ENCODE assay signal across 31 mouse cellular contexts in the genomic region with DNA sequence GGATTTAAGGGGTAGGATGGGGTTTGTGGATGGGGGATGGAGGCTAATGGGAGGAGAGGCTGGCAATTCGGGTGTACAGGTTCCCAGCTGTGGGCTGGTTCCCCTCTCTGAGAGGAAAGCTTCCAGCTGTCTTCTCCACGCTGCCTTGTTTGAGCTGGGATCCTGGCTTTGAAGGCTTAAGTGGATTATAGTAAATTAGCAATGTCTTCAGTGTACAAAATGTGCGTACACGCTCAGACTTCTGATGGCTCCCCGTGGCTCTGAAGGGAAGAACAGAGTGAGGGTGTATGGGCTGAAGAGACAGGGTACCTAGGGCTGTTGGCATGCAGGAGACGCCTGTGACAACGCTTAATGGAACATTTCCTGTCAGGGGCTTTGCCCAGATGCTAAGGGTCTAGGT.
A peak's percentile ranks its signal among the peaks of the same experiment; 100 is the strongest.
DNase-seq lines count a peak whose midpoint lies in the region; ATAC-seq lines count a peak whose summit lies in the region.
"Had no signal": no experiment of that assay in that cellular context is flagged by ENCODE, and none has a peak within 500 bp of the region (broad histone marks: within the 10 kb centered on the region; RNA-seq: fewer than 3 reads in every experiment).

No protein-coding gene starts in this region.

- peak overlapping the region; percentile 68; the same call in 1 of the 2 replicates for H3K27ac ChIP-seq in forebrain, embryonic 13.5 days
- no peak overlapping the region for H3K27ac ChIP-seq in forebrain, embryonic 10.5 days
- H3K27ac ChIP-seq in midbrain, embryonic 10.5 days (replicated peaks) = peak overlapping the region; percentile 28; the same call in 1 of the 2 replicates
- H3K27ac ChIP-seq in midbrain, embryonic 11.5 days (ENCODE audit: low read depth, low read length) = no peak overlapping the region
- H3K27ac ChIP-seq in forebrain, embryonic 14.5 days (ENCODE audit: low read depth, low read length) = peak overlapping the region; percentile 69; the same call in 1 of the 2 replicates
- H3K27ac ChIP-seq in midbrain, embryonic 16.5 days (ENCODE audit: low read length) = no peak overlapping the region
- H3K27ac ChIP-seq: embryonic facial prominence, embryonic 15.5 days; gastrocnemius, adult 2 months; heart, embryonic 13.5 days; kidney, embryonic 15.5 days; layer of hippocampus, adult 2 months; left cerebral cortex, adult 2 months; limb, embryonic 12.5 days; liver, embryonic 15.5 days; neural tube, embryonic 12.5 days had no signal

- H3K4me1 ChIP-seq in forebrain, embryonic 13.5 days = peaks cover 48% of the 10 kb centered on the region
- peaks cover 41% of the 10 kb centered on the region for H3K4me1 ChIP-seq in forebrain, embryonic 10.5 days
- peaks cover 41% of the 10 kb centered on the region for H3K4me1 ChIP-seq in midbrain, embryonic 10.5 days
- H3K4me1 ChIP-seq in midbrain, embryonic 11.5 days (ENCODE audit: control insufficient read depth, insufficient read depth, low read length) = peaks cover 21% of the 10 kb centered on the region
- peaks cover 22% of the 10 kb centered on the region for H3K4me1 ChIP-seq in forebrain, embryonic 14.5 days (ENCODE audit: control insufficient read depth, insufficient read depth, low read length)
- peaks cover 19% of the 10 kb centered on the region for H3K4me1 ChIP-seq in midbrain, embryonic 16.5 days (ENCODE audit: control insufficient read depth, insufficient read depth, low read length)
- H3K4me1 ChIP-seq: heart, embryonic 13.5 days; liver, embryonic 15.5 days had no signal

- H3K9ac ChIP-seq in forebrain, embryonic 13.5 days = no peak overlapping the region
- H3K9ac ChIP-seq in midbrain, embryonic 11.5 days (ENCODE audit: low read length) = no peak overlapping the region
- no peak overlapping the region for H3K9ac ChIP-seq in forebrain, embryonic 14.5 days (ENCODE audit: low read length)
- H3K9ac ChIP-seq in midbrain, embryonic 16.5 days (ENCODE audit: low read depth, low read length) = no peak overlapping the region
- H3K9ac ChIP-seq: embryonic facial prominence, embryonic 15.5 days; heart, embryonic 13.5 days; hindbrain, embryonic 15.5 days; kidney, embryonic 15.5 days; limb, embryonic 12.5 days; liver, embryonic 15.5 days; lung, embryonic 14.5 days had no signal

- no peak overlapping the region for H3K4me2 ChIP-seq in forebrain, embryonic 13.5 days
- H3K4me2 ChIP-seq in midbrain, embryonic 11.5 days = no peak overlapping the region
- H3K4me2 ChIP-seq in forebrain, embryonic 14.5 days (ENCODE audit: low read length) = no peak overlapping the region
- H3K4me2 ChIP-seq in midbrain, embryonic 16.5 days (ENCODE audit: low read length) = no peak overlapping the region
- H3K4me2 ChIP-seq: embryonic facial prominence, embryonic 15.5 days; heart, embryonic 13.5 days; hindbrain, embryonic 15.5 days; kidney, embryonic 15.5 days; limb, embryonic 12.5 days; liver, embryonic 15.5 days; lung, embryonic 14.5 days; neural tube, embryonic 12.5 days had no signal

- no peak overlapping the region for H3K4me3 ChIP-seq in forebrain, embryonic 13.5 days
- H3K4me3 ChIP-seq in forebrain, embryonic 10.5 days = no peak overlapping the region
- H3K4me3 ChIP-seq in midbrain, embryonic 10.5 days = no peak overlapping the region
- H3K4me3 ChIP-seq in midbrain, embryonic 11.5 days (ENCODE audit: low read depth, low read length) = no peak overlapping the region
- no peak overlapping the region for H3K4me3 ChIP-seq in forebrain, embryonic 14.5 days (ENCODE audit: low read depth, low read length)
- H3K4me3 ChIP-seq in midbrain, embryonic 16.5 days (ENCODE audit: low read depth, low read length) = no peak overlapping the region
- H3K4me3 ChIP-seq: embryonic facial prominence, embryonic 15.5 days; gastrocnemius, adult 2 months; heart, embryonic 13.5 days; hindbrain, embryonic 15.5 days; kidney, embryonic 15.5 days; layer of hippocampus, adult 2 months; left cerebral cortex, adult 2 months; limb, embryonic 12.5 days; liver, embryonic 15.5 days; myocyte; neural tube, embryonic 12.5 days had no signal

- no peak for ATAC-seq in forebrain, embryonic 13.5 days
- ATAC-seq in midbrain, embryonic 11.5 days (ENCODE audit: low FRiP score) = no peak
- no peak for ATAC-seq in forebrain, embryonic 14.5 days
- peak; percentile 16 for ATAC-seq in midbrain, embryonic 16.5 days
- ATAC-seq in erythroblast, adult 5-6 weeks (replicated peaks; ENCODE audit: low FRiP score, poor library complexity, severe bottlenecking) = no peak
- ATAC-seq: activated CD4-positive, CD25-positive, alpha-beta regulatory T cell, adult 4 months; CD4-positive, CD25-positive, alpha-beta regulatory T cell, adult 4 months had no signal

- DNase-seq in forebrain, embryonic 10.5 days (ENCODE audit: extremely low spot score, low spot score) = no peak
- DNase-seq in midbrain, embryonic 10.5 days (ENCODE audit: low spot score) = no peak
- DNase-seq in midbrain, embryonic 11.5 days (ENCODE audit: low spot score, missing footprints) = no peak
- DNase-seq in forebrain, embryonic 14.5 days (ENCODE audit: low spot score) = no peak
- DNase-seq: adrenal gland, adult 8-10 months; cerebellum, adult 9-10 months; cerebellum, postnatal 36 days; embryo, embryonic 11 days; gastrocnemius, adult 2 months; heart, postnatal 14 days; kidney, adult 18-20 months; kidney, postnatal 36 days; lung, embryonic 14.5 days; lung, postnatal 14 days; thymus, adult 2 months; thymus, postnatal 36 days had no signal

- peaks cover 14% of the 10 kb centered on the region for H3K36me3 ChIP-seq in forebrain, embryonic 13.5 days (ENCODE audit: poor library complexity, severe bottlenecking)
- peaks cover 49% of the 10 kb centered on the region for H3K36me3 ChIP-seq in forebrain, embryonic 10.5 days (replicated peaks)
- peaks cover 87% of the 10 kb centered on the region for H3K36me3 ChIP-seq in midbrain, embryonic 10.5 days
- H3K36me3 ChIP-seq in midbrain, embryonic 11.5 days (ENCODE audit: control insufficient read depth, insufficient read depth, low read length) = peaks cover 5% of the 10 kb centered on the region; the same call in 1 of the 2 replicates
- peaks cover 12% of the 10 kb centered on the region for H3K36me3 ChIP-seq in forebrain, embryonic 14.5 days (ENCODE audit: control insufficient read depth, insufficient read depth, low read length)
- no peaks in the 10 kb centered on the region for H3K36me3 ChIP-seq in midbrain, embryonic 16.5 days (ENCODE audit: control insufficient read depth, insufficient read depth, low read length)
- H3K36me3 ChIP-seq: embryonic facial prominence, embryonic 15.5 days; heart, embryonic 13.5 days; hindbrain, embryonic 15.5 days; kidney, embryonic 15.5 days; limb, embryonic 12.5 days; liver, embryonic 15.5 days had no signal

- no peaks in the 10 kb centered on the region for H3K27me3 ChIP-seq in forebrain, embryonic 13.5 days
- H3K27me3 ChIP-seq in forebrain, embryonic 10.5 days (ENCODE audit: poor library complexity, severe bottlenecking) = no peaks in the 10 kb centered on the region
- H3K27me3 ChIP-seq in midbrain, embryonic 10.5 days (ENCODE audit: low read depth, poor library complexity, severe bottlenecking) = no peaks in the 10 kb centered on the region
- no peaks in the 10 kb centered on the region for H3K27me3 ChIP-seq in midbrain, embryonic 11.5 days (ENCODE audit: control insufficient read depth, insufficient read depth, low read length)
- no peaks in the 10 kb centered on the region for H3K27me3 ChIP-seq in forebrain, embryonic 14.5 days (replicated peaks; ENCODE audit: control insufficient read depth, insufficient read depth, low read length)
- no peaks in the 10 kb centered on the region for H3K27me3 ChIP-seq in midbrain, embryonic 16.5 days (ENCODE audit: control insufficient read depth, insufficient read depth, low read depth, low read length)
- H3K27me3 ChIP-seq: hindbrain, embryonic 15.5 days; liver, embryonic 15.5 days; neural tube, embryonic 12.5 days had no signal

- 26% methylated on average over 7 of the region's 7 CpGs for WGBS in forebrain, embryonic 13.5 days
- 55% methylated on average over 7 of the region's 7 CpGs for WGBS in forebrain, embryonic 10.5 days
- 56% methylated on average over 7 of the region's 7 CpGs for WGBS in midbrain, embryonic 10.5 days
- WGBS in midbrain, embryonic 11.5 days = 44% methylated on average over 7 of the region's 7 CpGs
- WGBS in forebrain, embryonic 14.5 days = 17% methylated on average over 7 of the region's 7 CpGs
- 21% methylated on average over 7 of the region's 7 CpGs for WGBS in midbrain, embryonic 16.5 days

- H3K9me3 ChIP-seq in forebrain, embryonic 13.5 days (replicated peaks) = no peaks in the 10 kb centered on the region
- no peaks in the 10 kb centered on the region for H3K9me3 ChIP-seq in forebrain, embryonic 10.5 days
- H3K9me3 ChIP-seq in midbrain, embryonic 10.5 days (replicated peaks) = no peaks in the 10 kb centered on the region
- no peaks in the 10 kb centered on the region for H3K9me3 ChIP-seq in midbrain, embryonic 11.5 days (ENCODE audit: control insufficient read depth, low read length)
- no peaks in the 10 kb centered on the region for H3K9me3 ChIP-seq in forebrain, embryonic 14.5 days (replicated peaks; ENCODE audit: control insufficient read depth, low read length)
- H3K9me3 ChIP-seq in midbrain, embryonic 16.5 days (replicated peaks; ENCODE audit: control insufficient read depth, low read length, poor library complexity, severe bottlenecking) = no peaks in the 10 kb centered on the region
- H3K9me3 ChIP-seq: embryonic facial prominence, embryonic 15.5 days; heart, embryonic 13.5 days; hindbrain, embryonic 15.5 days; kidney, embryonic 15.5 days; limb, embryonic 12.5 days; liver, embryonic 15.5 days; neural tube, embryonic 12.5 days had no signal

Comparison
In these comparisons a context has a peak if more than half of its experiments do, and no peak if none do; other contexts are left out.
1. H3K27ac ChIP-seq: peak in forebrain, embryonic 13.5 days (single experiment), midbrain, embryonic 10.5 days (single experiment) and forebrain, embryonic 14.5 days (single experiment); none in forebrain, embryonic 10.5 days (single experiment), midbrain, embryonic 11.5 days (single experiment) and midbrain, embryonic 16.5 days (single experiment).